Mouse (Mus musculus) CH12.LX (cell line): ENCODE results near the gene Tmtc1. TPM values are rescaled to one million over a fixed set of nuclear protein-coding genes. Genes with fewer than 3 reads are reported as not detected.

Source experiments
- DNase-seq: peaks from one replicate; pipeline ENCODE4 v3.0.0-alpha.2; 2013; ENCODE audit errors: extremely low read depth
- H3K27ac ChIP-seq: 2 replicates; pipeline ENCODE4 v1.5.1; 2012; ENCODE audit warnings: low read depth, mild to moderate bottlenecking, control low read depth, moderate library complexity; ENCODE audit not compliant: insufficient read depth
- H3K27me3 ChIP-seq: replicated peaks from 2 replicates; pipeline ENCODE3; 2012; ENCODE audit warnings: inconsistent platforms
- H3K36me3 ChIP-seq, 2 experiments: replicated peaks in 1 of 2; 2 replicates each; pipeline versions ENCODE3 to v1.6.1; 2012; ENCODE audit warnings: inconsistent platforms in 1 of 2, low read length in 1 of 2, mild to moderate bottlenecking in 1 of 2, mixed read lengths in 1 of 2, moderate library complexity in 1 of 2; ENCODE audit not compliant: control insufficient read depth in 1 of 2, insufficient read depth in 1 of 2
- H3K4me1 ChIP-seq, 2 experiments: 2 replicates each; pipeline ENCODE4 v1.6.1; 2012; ENCODE audit warnings: inconsistent platforms in 1 of 2, moderate library complexity in 1 of 2; ENCODE audit not compliant: insufficient read depth in 2 of 2, control insufficient read depth in 1 of 2
- H3K4me2 ChIP-seq: 2 replicates; pipeline ENCODE4 v1.6.1; 2012; ENCODE audit warnings: low read depth, mild to moderate bottlenecking, control low read depth; ENCODE audit not compliant: poor library complexity, insufficient read depth, severe bottlenecking
- H3K4me3 ChIP-seq, 3 experiments: fragments of 150-350 bp in 1 of 3; sonication (generic) in 1 of 3; replicated peaks in 1 of 3; 2 replicates each; pipeline versions ENCODE3 to v1.5.1; 2011 to 2012; ENCODE audit warnings: low read depth in 2 of 3, low read length in 2 of 3, mild to moderate bottlenecking in 2 of 3, moderate library complexity in 2 of 3, control low read depth in 1 of 3, improper control_type of control experiment in 1 of 3, inconsistent platforms in 1 of 3, mixed read lengths in 1 of 3; ENCODE audit not compliant: poor library complexity in 1 of 3
- H3K79me2 ChIP-seq: replicated peaks from 2 replicates; pipeline ENCODE4 v1.6.1; 2012; ENCODE audit warnings: mild to moderate bottlenecking, moderate library complexity; ENCODE audit not compliant: control insufficient read depth, poor library complexity, insufficient read depth, severe bottlenecking; ENCODE audit errors: extremely low read depth
- H3K9ac ChIP-seq: 2 replicates; pipeline ENCODE4 v1.6.1; 2012; ENCODE audit warnings: low read depth, mild to moderate bottlenecking, control low read depth, moderate library complexity; ENCODE audit not compliant: insufficient read depth
- H3K9me3 ChIP-seq: replicated peaks from 2 replicates; pipeline ENCODE3; 2012; ENCODE audit warnings: low read length, inconsistent platforms, mixed read lengths
- BHLHE40 ChIP-seq: IDR thresholded peaks from 2 replicates; pipeline ENCODE4 v1.6.1; 2011; ENCODE audit warnings: mild to moderate bottlenecking, low read depth, low read length, improper control_type of control experiment
- CHD1 ChIP-seq: IDR thresholded peaks from 2 replicates; pipeline ENCODE4 v1.6.1; 2012; ENCODE audit warnings: low read depth, low read length, improper control_type of control experiment, inconsistent platforms
- CHD2 ChIP-seq: IDR thresholded peaks from 2 replicates; pipeline ENCODE4 v1.6.1; 2011; ENCODE audit warnings: low read length, improper control_type of control experiment
- E2F4 ChIP-seq: IDR thresholded peaks from 2 replicates; pipeline ENCODE4 v1.6.1; 2011; ENCODE audit warnings: low read depth, low read length, improper control_type of control experiment; ENCODE audit not compliant: insufficient replicate concordance
- EP300 ChIP-seq: IDR thresholded peaks from 2 replicates; pipeline ENCODE4 v1.6.1; 2011; ENCODE audit warnings: low read length, improper control_type of control experiment
- GABPA ChIP-seq: IDR thresholded peaks from 2 replicates; pipeline ENCODE4 v1.6.1; 2012; ENCODE audit warnings: low read depth, low read length, improper control_type of control experiment, inconsistent platforms; ENCODE audit not compliant: insufficient replicate concordance
- IRF4 ChIP-seq: IDR thresholded peaks from 2 replicates; pipeline ENCODE4 v1.6.1; 2014; ENCODE audit warnings: low read depth, mild to moderate bottlenecking, inconsistent platforms, low read length, improper control_type of control experiment
- JUN ChIP-seq: IDR thresholded peaks from 2 replicates; pipeline ENCODE4 v1.6.1; 2011; ENCODE audit warnings: low read depth, mild to moderate bottlenecking, low read length, improper control_type of control experiment, moderate library complexity; ENCODE audit not compliant: insufficient read depth
- KAT2A ChIP-seq: IDR thresholded peaks from 2 replicates; pipeline ENCODE4 v1.6.1; 2012; ENCODE audit warnings: low read length, improper control_type of control experiment, inconsistent platforms; ENCODE audit not compliant: insufficient replicate concordance
- MAFK ChIP-seq: IDR thresholded peaks from 2 replicates; pipeline ENCODE4 v1.6.1; 2011; ENCODE audit warnings: low read length, improper control_type of control experiment; ENCODE audit not compliant: insufficient replicate concordance
- MEF2A ChIP-seq: IDR thresholded peaks from 2 replicates; pipeline ENCODE4 v1.6.1; 2014; ENCODE audit warnings: low read depth, mild to moderate bottlenecking, inconsistent platforms, low read length, improper control_type of control experiment, borderline replicate concordance
- PAX5 ChIP-seq: IDR thresholded peaks from 2 replicates; pipeline ENCODE4 v1.6.1; 2012; ENCODE audit warnings: low read length, inconsistent platforms, mixed read lengths
- POLR2AphosphoS2 ChIP-seq: IDR thresholded peaks from 2 replicates; pipeline ENCODE4 v1.6.1; 2011; ENCODE audit warnings: low read depth, low read length, improper control_type of control experiment
- RAD21 ChIP-seq: IDR thresholded peaks from 2 replicates; pipeline ENCODE4 v1.6.1; 2011; ENCODE audit warnings: low read depth, mild to moderate bottlenecking, low read length, improper control_type of control experiment, moderate library complexity
- SIN3A ChIP-seq: IDR thresholded peaks from 2 replicates; pipeline ENCODE4 v1.6.1; 2012; ENCODE audit warnings: low read length, improper control_type of control experiment, inconsistent platforms
- TBP ChIP-seq: conservative IDR thresholded peaks from 2 replicates; pipeline ENCODE4 v1.6.1; 2011; ENCODE audit warnings: low read depth, low read length, improper control_type of control experiment
- TCF12 ChIP-seq: IDR thresholded peaks from 2 replicates; pipeline ENCODE4 v1.6.1; 2014; ENCODE audit warnings: low read depth, mild to moderate bottlenecking, inconsistent platforms, low read length, improper control_type of control experiment
- UBTF ChIP-seq: IDR thresholded peaks from 2 replicates; pipeline ENCODE4 v1.6.1; 2012; ENCODE audit warnings: low read depth, mild to moderate bottlenecking, inconsistent platforms, low read length, improper control_type of control experiment, moderate library complexity
- USF2 ChIP-seq: conservative IDR thresholded peaks from 2 replicates; pipeline ENCODE4 v1.6.1; 2011; ENCODE audit warnings: low read depth, low read length, improper control_type of control experiment
- ZC3H11A ChIP-seq: IDR thresholded peaks from 2 replicates; pipeline ENCODE4 v1.6.1; 2012; ENCODE audit warnings: low read depth, mild to moderate bottlenecking, inconsistent platforms, low read length, improper control_type of control experiment
- ZKSCAN1 ChIP-seq: IDR thresholded peaks from 2 replicates; pipeline ENCODE4 v1.6.1; 2012; ENCODE audit warnings: low read depth, inconsistent platforms, low read length, improper control_type of control experiment, borderline replicate concordance
- ZNF384 ChIP-seq: IDR thresholded peaks from 2 replicates; pipeline ENCODE4 v1.6.1; 2012; ENCODE audit warnings: low read depth, low read length, improper control_type of control experiment, inconsistent platforms
- dilution Hi-C: fragments of 300-500 bp; cut with MboI; formaldehyde crosslinking; loops from 2 replicates; pipeline ENCODE4 v1.14.3; 2020; ENCODE audit warnings: low sequenced_read_pairs; ENCODE audit not compliant: extremely low pct_unique_long_range_greater_than_20kb, extremely low pct_ligation_motif_present
- in situ Hi-C: fragments of 300-500 bp; cut with MboI; formaldehyde crosslinking; loops from 3 replicates; pipeline ENCODE4 v1.14.3; 2019; ENCODE audit warnings: low sequenced_read_pairs, low pct_ligation_motif_present, low pct_unique_long_range_greater_than_20kb, mixed read lengths
- polyA plus RNA-seq: library from polyadenylated mRNA; unstranded; fragments of >175 nt; gene quantifications from 2 replicates; pipeline ENCODE4 v1.2.1, GENCODE M21; 2012; ENCODE audit warnings: low read depth; ENCODE audit not compliant: insufficient read length
- total RNA-seq, 2 experiments: library from RNA; depleted of rRNA; stranded (reverse); fragments of 300-350 nt in 1 of 2; fragments of >200 nt in 1 of 2; gene quantifications; 2 replicates each; pipeline ENCODE4 v1.2.3; 2012 to 2014

The Tmtc1 gene
- total and polyA plus RNA-seq, 3 experiments, result 0.03 to 0.13 (median 0.04) TPM

DNA sequence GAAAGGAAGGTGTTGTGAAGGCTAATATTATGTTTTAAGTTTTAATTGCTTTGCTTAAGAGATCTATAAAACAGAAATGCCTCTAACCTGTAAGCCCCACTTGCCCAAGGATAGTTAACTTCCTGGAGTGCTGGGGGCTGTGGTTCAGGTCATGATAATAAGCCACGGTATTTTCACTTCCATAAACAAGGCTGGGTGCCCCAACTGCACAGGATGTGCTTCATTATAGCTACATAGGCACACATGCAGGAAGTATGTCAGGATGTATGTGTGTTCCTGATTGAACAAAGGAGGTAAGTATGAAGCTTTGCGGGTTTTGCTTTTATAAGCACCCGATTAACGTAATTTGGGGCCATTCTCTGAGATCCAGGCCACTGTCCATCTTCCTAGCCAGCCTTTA lies 169.1 kb downstream of the Tmtc1 start:
- no peak for TF ChIP-seq TBP
- TF ChIP-seq JUN, result no peak
- no peak for TF ChIP-seq ZC3H11A
- no peak for TF ChIP-seq KAT2A
- TF ChIP-seq EP300, result no peak
- TF ChIP-seq MAFK, result no peak
- no peak for TF ChIP-seq SIN3A
- no peak for TF ChIP-seq IRF4
- TF ChIP-seq UBTF, result no peak
- TF ChIP-seq TCF12, result no peak
- TF ChIP-seq GABPA, result no peak
- TF ChIP-seq USF2, result no peak
- TF ChIP-seq ZNF384, result no peak
- TF ChIP-seq E2F4, result no peak
- no peak for TF ChIP-seq RAD21
- no peak for TF ChIP-seq PAX5
- dilution Hi-C loops (no loop called here), in situ Hi-C loops (no loop called here)

DNA sequence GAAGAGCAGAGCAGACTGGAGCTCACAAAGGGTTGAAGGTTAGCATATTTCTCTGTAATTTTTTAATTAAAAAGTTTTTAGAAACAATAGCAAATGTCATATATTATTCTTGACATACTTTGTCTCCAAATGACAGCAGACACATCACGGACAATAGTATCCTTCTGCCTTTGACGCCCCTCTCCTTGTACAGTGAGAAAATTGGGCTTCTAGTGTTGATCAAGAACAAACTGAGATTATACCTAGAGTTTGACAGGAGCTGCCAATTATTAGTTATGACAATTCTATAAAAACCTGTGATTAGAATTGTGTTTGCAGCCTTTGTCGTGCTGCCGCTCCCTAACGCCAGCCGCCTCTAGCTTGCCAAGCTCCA lies 183.5 kb downstream of the Tmtc1 start:
- H3K27ac ChIP-seq, result no peak overlapping the region
- no peaks in the 10 kb centered on the region for H3K36me3 ChIP-seq
- DNase-seq, result no peak
- TF ChIP-seq ZC3H11A, result no peak
- no peak for TF ChIP-seq POLR2AphosphoS2
- no peak for TF ChIP-seq RAD21
- no peak for TF ChIP-seq BHLHE40
- no peak for TF ChIP-seq ZNF384
- TF ChIP-seq ZKSCAN1, result no peak
- no peak for TF ChIP-seq TCF12
- no peak for TF ChIP-seq MAFK
- no peak for TF ChIP-seq CHD1
- no peak for TF ChIP-seq CHD2
- TF ChIP-seq GABPA, result no peak
- TF ChIP-seq MEF2A, result no peak
- no peak for TF ChIP-seq SIN3A
- TF ChIP-seq, all 38 proteins: peak for 0
- H3K27me3 ChIP-seq, result no peaks in the 10 kb centered on the region
- in situ Hi-C loops, result no loop called here
- dilution Hi-C loops, result no loop called here
- no peaks in the 10 kb centered on the region for H3K79me2 ChIP-seq
- no peak overlapping the region for H3K4me2 ChIP-seq
- H3K9ac ChIP-seq, result no peak overlapping the region
- H3K4me1 ChIP-seq, result peaks cover 0 to 33% of the 10 kb centered on the region in 2 experiments; a peak in 2 of 4 replicates
- H3K4me3 ChIP-seq, result no peak overlapping the region
- H3K9me3 ChIP-seq, result no peaks in the 10 kb centered on the region

More for the DNA sequence above, 169.1 kb downstream of the Tmtc1 start:
- no peaks in the 10 kb centered on the region for H3K27me3 ChIP-seq
- H3K4me2 ChIP-seq, result no peak overlapping the region; the same call in 1 of the 2 replicates
- H3K4me3 ChIP-seq, result no peak overlapping the region
- no peaks in the 10 kb centered on the region for H3K9me3 ChIP-seq
- H3K79me2 ChIP-seq, result no peaks in the 10 kb centered on the region
- H3K27ac ChIP-seq, result no peak overlapping the region
- no peaks in the 10 kb centered on the region for H3K36me3 ChIP-seq
- no peak for DNase-seq
- H3K4me1 ChIP-seq, result peaks cover 0 to 12% of the 10 kb centered on the region in 2 experiments; a peak in 2 of 4 replicates
- H3K9ac ChIP-seq, result no peak overlapping the region
